Mouse (Mus musculus): Measurements from ENCODE around the gene Cmc4. TPM values are rescaled to one million over a fixed set of nuclear protein-coding genes. Genes with fewer than 3 reads are reported as not detected.

Cmc4 gene
- polyA plus RNA-seq (2014; fragmentation: Nextera tagmentation; extraction: Ambion mirVana), result 20.5 and 20.7 TPM in 2 replicates

- Histone ChIP-seq H3K4me3 (ENCODE audit: low read depth, low read length) (peak within 1 kb of the TSS; percentile 45), H3K27me3 (replicated peaks; ENCODE audit: control insufficient read depth, insufficient read depth, low read length) (no peaks in the 10 kb centered on the region), H3K4me1 (ENCODE audit: control insufficient read depth, insufficient read depth, low read length) (no peaks in the 10 kb centered on the region), H3K4me2 (ENCODE audit: low read depth, low read length) (peak within 1 kb of the TSS; percentile 53), H3K9ac (ENCODE audit: low read depth, low read length) (peak within 1 kb of the TSS; percentile 66), H3K9me3 (ENCODE audit: control insufficient read depth, low read length) (no peaks in the 10 kb centered on the region), H3K27ac (replicated peaks; ENCODE audit: low read depth, low read length) (peak within 1 kb of the TSS; percentile 85), H3K36me3 (ENCODE audit: control insufficient read depth, insufficient read depth, low read length) (0 out of 2 replicates have a peak, but pooled peaks cover 3% of the 10 kb centered on the region)
- WGBS, result 15% methylated on average over 39 of the region's 52 CpGs
- ATAC-seq (ENCODE audit: low read depth), result peak; percentile 100
- peak; percentile 96 for DNase-seq (ENCODE audit: low spot score)
These were observed at the start of gene Cmc4, which contains the start of the genes Mtcp1 and Brcc3 for GRCm38 (mm10) chrX:75415936-75416785. Gene Cmc4 (minus strand): TSS chrX:75416584. Gene Mtcp1 (minus strand): TSS chrX:75416588. Gene Brcc3 (plus strand): TSS chrX:75416628.

GRCm38 (mm10) chrX:75454597-75454996, 38.2 kb upstream of the Cmc4 start:
- H3K4me3 ChIP-seq (ENCODE audit: low read depth, low read length), result no peak overlapping the region
- H3K27ac ChIP-seq (replicated peaks; ENCODE audit: low read depth, low read length), result no peak overlapping the region
- no peak overlapping the region for H3K9ac ChIP-seq (ENCODE audit: low read depth, low read length)
- H3K36me3 ChIP-seq (ENCODE audit: control insufficient read depth, insufficient read depth, low read length), result peaks cover 32% of the 10 kb centered on the region
- no peaks in the 10 kb centered on the region for H3K9me3 ChIP-seq (ENCODE audit: control insufficient read depth, low read length)
- no peak for DNase-seq (ENCODE audit: low spot score)
- ATAC-seq (ENCODE audit: low read depth), result no peak
- 70% methylated on average over 1 of the region's 1 CpGs for WGBS
- no peaks in the 10 kb centered on the region for H3K27me3 ChIP-seq (replicated peaks; ENCODE audit: control insufficient read depth, insufficient read depth, low read length)
- H3K4me2 ChIP-seq (ENCODE audit: low read depth, low read length), result no peak overlapping the region
- no peaks in the 10 kb centered on the region for H3K4me1 ChIP-seq (ENCODE audit: control insufficient read depth, insufficient read depth, low read length)

- Histone ChIP-seq H3K4me2 (ENCODE audit: low read depth, low read length) (no peak overlapping the region), H3K27me3 (replicated peaks; ENCODE audit: control insufficient read depth, insufficient read depth, low read length) (no peaks in the 10 kb centered on the region), H3K4me3 (ENCODE audit: low read depth, low read length) (no peak overlapping the region), H3K4me1 (ENCODE audit: control insufficient read depth, insufficient read depth, low read length) (no peaks in the 10 kb centered on the region), H3K27ac (replicated peaks; ENCODE audit: low read depth, low read length) (no peak overlapping the region), H3K9ac (ENCODE audit: low read depth, low read length) (no peak overlapping the region), H3K9me3 (ENCODE audit: control insufficient read depth, low read length) (no peaks in the 10 kb centered on the region), H3K36me3 (ENCODE audit: control insufficient read depth, insufficient read depth, low read length) (no peaks in the 10 kb centered on the region)
- no peak for DNase-seq (ENCODE audit: low spot score)
- no peak for ATAC-seq (ENCODE audit: low read depth)
- 90% methylated on average over 1 of the region's 1 CpGs for WGBS
These were observed 6.7 kb downstream of the Cmc4 start for GRCm38 (mm10) chrX:75409711-75410110.

GRCm38 (mm10) chrX:75403350-75403749, 13.0 kb downstream of the Cmc4 start:
- no peak for DNase-seq (ENCODE audit: low spot score)
- no peaks in the 10 kb centered on the region for H3K9me3 ChIP-seq (ENCODE audit: control insufficient read depth, low read length)
- H3K36me3 ChIP-seq (ENCODE audit: control insufficient read depth, insufficient read depth, low read length), result 0 out of 2 replicates have a peak, but pooled peaks cover 4% of the 10 kb centered on the region
- H3K9ac ChIP-seq (ENCODE audit: low read depth, low read length), result no peak overlapping the region
- ATAC-seq (ENCODE audit: low read depth), result no peak
- H3K4me1 ChIP-seq (ENCODE audit: control insufficient read depth, insufficient read depth, low read length), result no peaks in the 10 kb centered on the region
- no peaks in the 10 kb centered on the region for H3K27me3 ChIP-seq (replicated peaks; ENCODE audit: control insufficient read depth, insufficient read depth, low read length)
- H3K4me2 ChIP-seq (ENCODE audit: low read depth, low read length), result no peak overlapping the region
- H3K4me3 ChIP-seq (ENCODE audit: low read depth, low read length), result no peak overlapping the region
- H3K27ac ChIP-seq (replicated peaks; ENCODE audit: low read depth, low read length), result no peak overlapping the region

GRCm38 (mm10) chrX:75402668-75403067, 13.7 kb downstream of the Cmc4 start:
- WGBS, result 93% methylated on average over 2 of the region's 2 CpGs
- Histone ChIP-seq H3K4me1 (ENCODE audit: control insufficient read depth, insufficient read depth, low read length) (no peaks in the 10 kb centered on the region), H3K4me3 (ENCODE audit: low read depth, low read length) (no peak overlapping the region), H3K9me3 (ENCODE audit: control insufficient read depth, low read length) (no peaks in the 10 kb centered on the region), H3K27me3 (replicated peaks; ENCODE audit: control insufficient read depth, insufficient read depth, low read length) (no peaks in the 10 kb centered on the region), H3K4me2 (ENCODE audit: low read depth, low read length) (no peak overlapping the region), H3K27ac (replicated peaks; ENCODE audit: low read depth, low read length) (no peak overlapping the region), H3K9ac (ENCODE audit: low read depth, low read length) (no peak overlapping the region), H3K36me3 (ENCODE audit: control insufficient read depth, insufficient read depth, low read length) (0 out of 2 replicates have a peak, but pooled peaks cover 4% of the 10 kb centered on the region)
- ATAC-seq (ENCODE audit: low read depth) (no peak), DNase-seq (ENCODE audit: low spot score) (no peak)

GRCm38 (mm10) chrX:75399471-75399870, 16.9 kb downstream of the Cmc4 start:
- Histone ChIP-seq H3K4me2 (ENCODE audit: low read depth, low read length) (no peak overlapping the region), H3K27me3 (replicated peaks; ENCODE audit: control insufficient read depth, insufficient read depth, low read length) (no peaks in the 10 kb centered on the region), H3K4me1 (ENCODE audit: control insufficient read depth, insufficient read depth, low read length) (no peaks in the 10 kb centered on the region), H3K9ac (ENCODE audit: low read depth, low read length) (no peak overlapping the region), H3K27ac (replicated peaks; ENCODE audit: low read depth, low read length) (no peak overlapping the region), H3K9me3 (ENCODE audit: control insufficient read depth, low read length) (no peaks in the 10 kb centered on the region), H3K36me3 (ENCODE audit: control insufficient read depth, insufficient read depth, low read length) (0 out of 2 replicates have a peak, but pooled peaks cover 3% of the 10 kb centered on the region), H3K4me3 (ENCODE audit: low read depth, low read length) (no peak overlapping the region)
- WGBS, result 89% methylated on average over 1 of the region's 1 CpGs
- ATAC-seq (ENCODE audit: low read depth) (no peak), DNase-seq (ENCODE audit: low spot score) (no peak)

- Histone ChIP-seq H3K27me3 (replicated peaks; ENCODE audit: control insufficient read depth, insufficient read depth, low read length) (no peaks in the 10 kb centered on the region), H3K4me1 (ENCODE audit: control insufficient read depth, insufficient read depth, low read length) (no peaks in the 10 kb centered on the region), H3K36me3 (ENCODE audit: control insufficient read depth, insufficient read depth, low read length) (no peaks in the 10 kb centered on the region; the same call in 1 of the 2 replicates), H3K4me3 (ENCODE audit: low read depth, low read length) (peak within 1 kb of the TSS; percentile 53), H3K4me2 (ENCODE audit: low read depth, low read length) (peak within 1 kb of the TSS; percentile 50), H3K9me3 (ENCODE audit: control insufficient read depth, low read length) (no peaks in the 10 kb centered on the region), H3K9ac (ENCODE audit: low read depth, low read length) (peak within 1 kb of the TSS; percentile 76), H3K27ac (replicated peaks; ENCODE audit: low read depth, low read length) (peak within 1 kb of the TSS; percentile 61; the same call in 1 of the 2 replicates)
- 13% methylated on average over 9 of the region's 25 CpGs for WGBS
- peak; percentile 89 for DNase-seq (ENCODE audit: low spot score)
- ATAC-seq (ENCODE audit: low read depth), result peak; percentile 97
These were observed 34.1 kb downstream of the Cmc4 start, which contains the start of the genes Fundc2 and F8 for GRCm38 (mm10) chrX:75382195-75382771. Gene Fundc2 (plus strand): TSS chrX:75382399. Gene F8 (minus strand): TSS chrX:75382615.

GRCm38 (mm10) chrX:75381699-75382098, 34.7 kb downstream of the Cmc4 start:
- Histone ChIP-seq H3K27ac (replicated peaks; ENCODE audit: low read depth, low read length) (peak overlapping the region; percentile 61; the same call in 1 of the 2 replicates), H3K4me2 (ENCODE audit: low read depth, low read length) (peak overlapping the region; percentile 50), H3K36me3 (ENCODE audit: control insufficient read depth, insufficient read depth, low read length) (no peaks in the 10 kb centered on the region), H3K4me3 (ENCODE audit: low read depth, low read length) (peak overlapping the region; percentile 53), H3K9ac (ENCODE audit: low read depth, low read length) (peak overlapping the region; percentile 47; the same call in 1 of the 2 replicates), H3K4me1 (ENCODE audit: control insufficient read depth, insufficient read depth, low read length) (no peaks in the 10 kb centered on the region), H3K9me3 (ENCODE audit: control insufficient read depth, low read length) (no peaks in the 10 kb centered on the region), H3K27me3 (replicated peaks; ENCODE audit: control insufficient read depth, insufficient read depth, low read length) (no peaks in the 10 kb centered on the region)
- 64% methylated on average over 5 of the region's 5 CpGs for WGBS
- ATAC-seq (ENCODE audit: low read depth) (no peak), DNase-seq (ENCODE audit: low spot score) (no peak)

Measured in embryonic facial prominence, embryonic 14.5 days (tissue).